Mouse (Mus musculus) left cerebral cortex, postnatal 14 days (tissue): ENCODE measurements around the gene Ap3m1. TPM values are rescaled to one million over a fixed set of nuclear protein-coding genes. Genes with fewer than 3 reads are reported as not detected.

Source experiments
- DNase-seq, 2 experiments: peaks; one replicate each; pipeline ENCODE4 v3.0.0; 2021 to 2022; ENCODE audit warnings: low spot score in 2 of 2, mixed read lengths in 1 of 2
- intact Hi-C: fragments of 180-260 bp; cut with DNase I; formaldehyde crosslinking; loops from one replicate; pipeline ENCODE4 v1.15.1; 2025
- total RNA-seq, 2 experiments: library from RNA; stranded (reverse); gene quantifications; 2 replicates each; pipeline ENCODE4 v1.2.3; 2021

Gene Ap3m1
- total RNA-seq, 2 experiments from 2014 or later = 75.4 to 87.2 TPM

GRCm38 (mm10) chr14:21075751-21076500 lies 23.6 kb upstream of the Ap3m1 start:
- DNase-seq = peak; percentile 83 to 89
- intact Hi-C loops = no loop called here

DNA sequence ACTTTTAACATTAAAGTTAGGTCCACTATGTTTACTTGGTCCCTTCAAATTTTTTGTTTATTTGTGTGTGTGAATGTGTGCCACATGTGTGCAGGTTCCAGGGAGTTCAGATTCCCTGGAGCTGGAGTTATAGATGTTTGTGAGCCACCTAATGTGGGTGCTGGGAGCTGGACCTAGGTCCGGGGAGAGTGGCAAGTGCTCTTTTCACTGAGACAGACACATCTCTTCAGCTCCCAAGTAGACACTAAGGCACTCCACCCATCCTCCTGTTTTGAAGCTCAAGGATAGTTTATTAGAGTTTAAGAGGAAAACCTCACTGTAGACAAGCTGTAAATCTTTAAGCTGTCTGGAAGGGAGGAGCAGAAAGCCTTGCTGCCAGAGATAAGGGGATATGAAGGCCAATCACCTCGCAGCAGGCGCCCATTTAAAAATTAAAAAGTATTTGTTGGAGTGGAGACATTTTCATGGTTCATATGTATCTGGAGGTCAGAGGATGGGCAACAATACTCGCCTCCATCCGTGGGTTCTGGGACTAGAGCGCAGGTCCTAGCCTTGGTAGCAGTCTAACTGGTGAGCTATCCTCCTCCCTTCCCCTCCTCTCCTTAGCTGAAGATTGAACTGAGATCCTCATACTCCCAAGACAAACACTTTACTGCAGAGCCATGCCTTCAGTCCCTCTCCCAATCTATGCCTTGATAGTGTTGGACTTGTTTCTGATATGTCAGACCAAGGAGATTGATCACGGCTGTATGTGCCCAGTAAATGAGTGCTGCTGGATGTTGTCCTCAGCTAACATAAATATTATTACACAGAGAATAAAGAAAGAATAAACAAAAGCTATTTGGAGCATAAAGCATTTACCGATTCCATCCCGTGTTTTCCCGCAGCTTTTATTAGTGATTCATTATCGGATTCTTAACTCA lies 22.4 kb upstream of the Ap3m1 start:
- DNase-seq = no peak
- intact Hi-C loops = no loop called here

DNA sequence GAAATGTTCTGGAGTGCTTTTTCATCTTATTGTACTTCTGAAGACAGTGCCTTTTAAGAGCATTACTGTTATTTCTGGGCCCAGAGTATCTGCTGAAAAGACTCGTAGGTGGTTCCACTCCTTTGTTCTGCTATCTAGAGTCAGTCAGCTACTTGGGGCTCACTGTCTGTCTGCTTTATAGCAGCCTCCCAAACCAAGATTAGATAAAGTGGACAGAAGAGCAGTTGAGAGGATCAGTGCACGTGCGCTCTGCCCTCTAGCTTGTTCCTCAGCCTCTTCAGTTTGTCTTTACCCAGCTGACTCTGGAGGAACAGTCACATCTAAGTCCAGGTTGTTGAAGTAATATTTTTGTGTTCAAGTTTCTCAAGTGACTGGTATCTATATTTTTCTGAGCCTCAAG lies 21.7 kb upstream of the Ap3m1 start:
- DNase-seq = no peak
- intact Hi-C loops = no loop called here

DNA sequence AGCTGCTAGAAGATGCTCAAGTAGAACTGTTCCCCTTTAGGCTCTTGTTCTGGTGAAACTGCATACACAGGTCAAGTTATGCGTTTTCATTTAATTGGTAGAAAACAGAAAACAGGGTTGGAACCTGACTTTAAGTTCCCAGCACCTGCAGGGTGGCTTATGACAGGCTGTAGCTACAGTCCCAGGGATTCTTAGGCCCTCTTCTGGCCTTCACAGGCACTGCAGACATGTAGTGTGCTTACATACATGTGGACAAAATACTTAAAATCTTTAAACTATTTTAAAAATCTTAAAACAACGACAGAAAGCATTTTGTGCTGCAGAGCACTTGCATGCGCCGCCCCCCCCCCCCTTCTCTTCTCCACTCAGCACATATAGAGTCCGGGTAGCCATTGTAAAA lies 17.3 kb upstream of the Ap3m1 start:
- intact Hi-C loops = no loop called here
- no peak for DNase-seq

DNA sequence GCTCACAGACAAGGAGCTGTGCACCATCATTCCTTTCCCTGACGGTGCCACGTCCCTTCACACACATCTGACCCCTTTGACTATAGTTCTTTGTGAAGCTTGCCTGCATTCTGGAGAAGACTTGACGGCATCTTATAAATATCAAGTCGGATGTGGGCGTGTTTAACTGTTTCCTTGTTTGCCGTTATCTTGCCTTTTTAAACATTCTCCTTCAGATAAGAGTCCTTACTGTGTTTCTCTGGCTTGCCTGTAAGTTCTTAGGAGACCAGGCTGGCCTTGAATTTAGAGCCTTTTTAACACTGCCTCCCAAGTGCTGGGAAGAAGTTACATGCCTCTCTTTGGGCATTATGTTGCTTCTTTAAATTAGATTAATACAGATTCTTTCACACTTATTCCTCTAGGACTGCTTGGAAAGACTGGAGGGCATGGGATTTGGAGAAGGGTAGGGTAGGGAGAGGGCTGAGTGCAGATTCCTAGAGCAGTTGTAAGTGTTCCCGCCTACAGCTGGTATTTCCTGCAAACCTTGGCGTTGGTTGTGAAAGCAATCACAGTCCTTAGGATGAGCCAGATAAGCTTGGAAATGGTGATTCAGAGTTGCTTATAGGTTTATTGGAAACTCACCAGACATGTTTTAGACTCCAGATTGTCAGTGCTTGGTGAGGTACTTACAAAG lies 13.3 kb upstream of the Ap3m1 start:
- intact Hi-C loops = no loop called here
- DNase-seq = no peak

GRCm38 (mm10) chr14:21064321-21064720 lies 12.0 kb upstream of the Ap3m1 start:
- intact Hi-C loops = no loop called here
- no peak for DNase-seq

- DNase-seq = no peak
- intact Hi-C loops = no loop called here
Observed at GRCm38 (mm10) chr14:21062766-21063513, 10.6 kb upstream of the Ap3m1 start.

- DNase-seq = no peak
- intact Hi-C loops = no loop called here
Observed at GRCm38 (mm10) chr14:21058972-21059371, 6.7 kb upstream of the Ap3m1 start.

DNA sequence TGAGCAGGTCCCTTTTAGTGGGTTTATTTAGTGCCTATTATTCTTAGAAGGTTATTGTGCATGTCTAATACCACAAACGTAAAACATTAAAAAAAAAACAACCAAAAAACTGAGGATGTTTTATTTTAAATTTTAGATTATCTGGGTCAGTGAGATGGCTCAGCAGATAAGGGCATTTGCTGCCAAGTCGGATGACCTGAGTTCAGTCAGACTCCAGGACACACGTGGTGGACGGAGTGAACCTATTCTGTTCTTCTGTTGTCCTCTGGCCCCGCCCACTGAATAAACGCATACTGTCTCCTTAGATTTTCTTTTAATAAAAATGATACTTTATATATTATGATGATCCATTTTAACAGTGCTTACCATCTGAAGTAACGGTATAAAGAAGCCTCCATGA lies 1.3 kb upstream of the Ap3m1 start:
- no peak for DNase-seq
- intact Hi-C loops = loop anchor here (5.0 kb wide), 2 partner anchors 34 to 59 kb away; no protein-coding TSS in a partner anchor

GRCm38 (mm10) chr14:21053151-21053550 lies 843 bp upstream of the Ap3m1 start:
- DNase-seq = no peak
- intact Hi-C loops = loop anchor here (5.0 kb wide), 2 partner anchors 34 to 59 kb away; no protein-coding TSS in a partner anchor

GRCm38 (mm10) chr14:21052781-21053130 lies 448 bp upstream of the Ap3m1 start:
- peak; percentile 66 to 67 for DNase-seq
- intact Hi-C loops = loop anchor here (5.0 kb wide), 2 partner anchors 35 to 60 kb away; no protein-coding TSS in a partner anchor

DNA sequence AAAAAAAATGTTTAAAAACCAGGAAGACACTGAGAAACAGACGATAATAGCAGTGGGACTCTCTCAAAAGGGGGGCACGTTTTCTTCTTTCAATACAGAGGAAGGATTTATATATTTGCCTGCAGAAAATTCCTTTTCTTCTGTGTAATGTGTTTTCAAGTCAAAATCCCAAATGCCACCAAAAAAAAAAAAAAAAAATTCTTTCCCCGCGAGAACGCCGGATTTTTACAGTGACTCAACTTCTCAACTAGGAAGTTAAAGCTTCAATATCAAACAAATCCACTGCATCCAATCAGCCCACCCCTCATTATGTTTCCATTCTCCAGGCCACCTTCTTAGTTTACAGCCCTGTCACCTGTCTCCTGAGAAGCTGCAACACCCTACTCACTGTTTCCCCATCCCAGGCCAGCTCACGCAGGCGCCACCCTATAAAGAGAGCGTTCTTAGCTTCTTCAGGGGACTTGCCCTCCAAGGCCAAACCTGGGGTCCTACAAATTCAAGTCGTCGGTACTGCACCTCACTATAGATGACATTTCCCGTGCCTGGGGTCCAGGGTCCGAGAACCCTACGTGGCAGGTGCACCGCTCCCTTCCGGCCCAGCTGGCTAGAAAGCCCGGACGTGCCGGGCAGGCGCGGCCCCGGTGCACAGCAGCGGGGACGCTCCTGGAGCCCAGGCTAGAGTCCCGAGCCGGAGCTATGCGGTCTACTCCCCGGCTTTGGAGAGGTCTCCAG lies 762 bp downstream of the Ap3m1 start:
- DNase-seq = no peak
- intact Hi-C loops = loop anchor here (5.0 kb wide), 2 partner anchors 36 to 61 kb away; no protein-coding TSS in a partner anchor

DNA sequence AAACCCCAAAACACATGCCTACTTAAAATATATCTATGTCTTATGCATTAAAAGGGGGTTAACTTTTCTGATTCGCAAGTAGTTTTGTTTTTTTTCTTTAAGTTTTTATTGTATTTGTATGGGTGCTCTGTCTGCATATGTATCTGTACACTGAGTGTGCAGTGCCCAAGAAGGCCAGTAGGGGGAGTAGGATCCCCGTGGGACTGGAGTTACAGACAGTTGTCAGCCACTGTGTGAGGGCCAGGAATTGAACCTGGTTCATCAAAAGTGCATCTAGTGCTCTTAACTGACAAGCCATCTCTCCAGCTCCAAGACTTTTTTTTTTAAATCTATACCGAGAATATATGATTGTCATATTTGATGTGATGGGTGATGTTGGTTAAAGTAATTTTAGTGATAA lies 1.6 kb downstream of the Ap3m1 start:
- intact Hi-C loops = loop anchor here (5.0 kb wide), 2 partner anchors 37 to 62 kb away; no protein-coding TSS in a partner anchor
- DNase-seq = no peak

DNA sequence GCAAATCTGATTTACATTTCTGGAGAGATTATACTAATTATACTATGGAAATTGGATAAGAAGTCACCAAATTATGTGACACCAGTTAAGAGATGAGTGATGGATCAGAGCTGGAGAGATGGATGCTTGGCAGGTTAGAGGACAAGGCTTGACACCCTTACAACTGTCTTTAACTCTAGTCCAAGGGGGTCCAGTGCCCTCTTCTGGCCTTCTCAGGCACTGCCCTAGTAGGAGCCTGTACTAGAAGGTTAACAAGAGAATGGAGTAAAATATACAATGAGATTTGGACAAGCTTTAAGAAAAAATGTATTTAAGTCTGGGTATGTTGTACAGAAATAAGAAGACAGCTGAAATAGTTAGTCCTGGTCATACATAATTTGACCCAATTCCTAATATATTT lies 3.4 kb downstream of the Ap3m1 start:
- intact Hi-C loops = no loop called here
- no peak for DNase-seq

- intact Hi-C loops = no loop called here
- DNase-seq = no peak
Observed at GRCm38 (mm10) chr14:21047840-21048239, 4.5 kb downstream of the Ap3m1 start.

GRCm38 (mm10) chr14:21039623-21040022 lies 12.7 kb downstream of the Ap3m1 start:
- intact Hi-C loops = no loop called here

GRCm38 (mm10) chr14:21039077-21039476 lies 13.2 kb downstream of the Ap3m1 start:
- DNase-seq = no peak
- intact Hi-C loops = no loop called here

More at GRCm38 (mm10) chr14:21039623-21040022, 12.7 kb downstream of the Ap3m1 start:
- DNase-seq = no peak

DNA sequence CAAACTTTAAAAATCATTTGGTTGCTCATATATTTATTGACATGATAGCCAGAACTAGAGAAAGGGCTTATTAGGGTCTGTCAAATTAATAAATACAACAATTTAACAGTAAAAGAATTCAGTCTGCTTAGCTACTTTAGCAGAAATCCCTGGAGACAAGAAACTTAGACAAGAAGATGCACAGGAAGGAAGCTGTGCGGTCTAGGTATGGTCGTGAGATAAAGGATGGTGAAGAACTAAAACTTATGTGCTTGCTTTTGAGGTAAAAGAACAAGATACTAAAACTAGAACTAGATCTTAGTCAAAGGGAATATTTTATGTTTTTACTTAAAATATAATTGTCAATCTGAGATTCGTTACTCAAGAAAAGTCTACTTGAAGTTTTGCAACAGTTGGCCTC lies 17.5 kb downstream of the Ap3m1 start:
- intact Hi-C loops = no loop called here
- DNase-seq = no peak
